ENCODE assay signal across 28 mouse cellular contexts in the genomic region with DNA sequence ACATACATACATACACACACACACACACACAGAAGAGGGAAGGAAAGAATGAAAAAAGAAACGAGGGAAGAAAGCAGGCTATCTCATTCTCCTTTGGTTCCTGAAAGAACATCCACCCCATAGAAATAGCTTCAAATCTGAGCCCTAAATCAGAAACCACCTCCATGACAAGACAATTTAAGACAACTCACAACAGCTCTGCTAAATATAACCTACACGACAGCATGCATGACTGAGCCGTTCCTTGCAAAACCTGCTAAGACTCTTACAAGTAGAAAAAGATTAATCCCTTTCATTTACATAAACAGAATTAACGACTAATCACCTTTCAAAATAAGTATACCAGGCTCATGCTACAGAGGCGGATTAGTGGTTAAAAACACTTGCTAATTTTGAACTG.
DNase-seq lines count a peak whose midpoint lies in the region; ATAC-seq lines count a peak whose summit lies in the region.
"Had no signal": no experiment of that assay in that cellular context is flagged by ENCODE, and none has a peak within 500 bp of the region (broad histone marks: within the 10 kb centered on the region; RNA-seq: fewer than 3 reads in every experiment).

No protein-coding gene starts in this region.

- no peaks in the 10 kb centered on the region for H3K27me3 ChIP-seq in neural tube, embryonic 15.5 days (replicated peaks)
- H3K27me3 ChIP-seq: CH12.LX; forebrain, embryonic 13.5 days; heart, embryonic 12.5 days; heart, embryonic 15.5 days; hindbrain, embryonic 13.5 days; Patski had no signal

- no peak overlapping the region for H3K4me3 ChIP-seq in neural tube, embryonic 15.5 days (replicated peaks)
- H3K4me3 ChIP-seq: forebrain, embryonic 10.5 days; forebrain, embryonic 13.5 days; gastrocnemius, adult 2 months; heart, embryonic 12.5 days; heart, embryonic 15.5 days; hindbrain, embryonic 10.5 days; hindbrain, embryonic 13.5 days had no signal

- no peak overlapping the region for H3K27ac ChIP-seq in neural tube, embryonic 15.5 days (replicated peaks)
- H3K27ac ChIP-seq: forebrain, embryonic 10.5 days; forebrain, embryonic 13.5 days; gastrocnemius, adult 2 months; heart, embryonic 15.5 days; hindbrain, embryonic 10.5 days; hindbrain, embryonic 13.5 days had no signal

- no peak overlapping the region for H3K4me2 ChIP-seq in neural tube, embryonic 15.5 days
- H3K4me2 ChIP-seq: forebrain, embryonic 13.5 days; heart, embryonic 12.5 days; heart, embryonic 15.5 days; hindbrain, embryonic 13.5 days had no signal

- WGBS in neural tube, embryonic 15.5 days, result 81% methylated on average over 5 of the region's 5 CpGs

- no peaks in the 10 kb centered on the region for H3K9me3 ChIP-seq in neural tube, embryonic 15.5 days (replicated peaks)
- H3K9me3 ChIP-seq: forebrain, embryonic 10.5 days; forebrain, embryonic 13.5 days; heart, embryonic 12.5 days; heart, embryonic 15.5 days; hindbrain, embryonic 10.5 days; hindbrain, embryonic 13.5 days had no signal

- peak; percentile 92 for ATAC-seq in frontal cortex, adult (ENCODE audit: low TSS enrichment)
- ATAC-seq in neural tube, embryonic 15.5 days (ENCODE audit: low FRiP score), result no peak
- ATAC-seq: forebrain, embryonic 13.5 days; hindbrain, embryonic 16.5 days had no signal

- H3K9ac ChIP-seq in neural tube, embryonic 15.5 days (replicated peaks), result no peak overlapping the region
- H3K9ac ChIP-seq: forebrain, embryonic 13.5 days; heart, embryonic 12.5 days; heart, embryonic 15.5 days; hindbrain, embryonic 13.5 days had no signal

- DNase-seq in frontal cortex, postnatal 14 days (ENCODE audit: low spot score in 2 of 2), result no peak
- peak; percentile 34 for DNase-seq in retina, adult 2 months (ENCODE audit: low read depth, low spot score)
- DNase-seq in retina, embryonic 14.5 days (ENCODE audit: low spot score), result no peak
- peak; percentile 33 for DNase-seq in retina, postnatal 7 days (ENCODE audit: low read depth, low spot score)
- no peak for DNase-seq in urinary bladder, postnatal 10 days (ENCODE audit: low spot score)
- DNase-seq: adrenal gland, postnatal 10 days; adrenal gland, postnatal 36 days; B cell, adult 2 months; cerebellum, adult 11 months; cerebellum, adult 2 months; cerebellum, adult 9-11 months; cerebellum, postnatal 36 days; gastrocnemius, adult 2 months; gastrocnemius, postnatal 14 days; heart, postnatal 10 days; heart, postnatal 36 days had no signal

- peaks cover 16% of the 10 kb centered on the region for H3K36me3 ChIP-seq in neural tube, embryonic 15.5 days
- H3K36me3 ChIP-seq: G1E; heart, embryonic 12.5 days; heart, embryonic 15.5 days had no signal

- H3K4me1 ChIP-seq in neural tube, embryonic 15.5 days, result no peaks in the 10 kb centered on the region
- H3K4me1 ChIP-seq: forebrain, embryonic 10.5 days; forebrain, embryonic 13.5 days; hindbrain, embryonic 10.5 days; hindbrain, embryonic 13.5 days had no signal

Comparison
In these comparisons a context has a peak if more than half of its experiments do, and no peak if none do; other contexts are left out.
1. DNase-seq: peak in retina, adult 2 months (single experiment) and retina, postnatal 7 days (single experiment); none in frontal cortex, postnatal 14 days (0 of 2), retina, embryonic 14.5 days (single experiment) and urinary bladder, postnatal 10 days (single experiment).